Mouse (Mus musculus): ENCODE results near the gene Col5a1. TPM values are rescaled to one million over a fixed set of nuclear protein-coding genes. Genes with fewer than 3 reads are reported as not detected.

Gene Col5a1
- polyA plus RNA-seq, 1 experiment: 12.3 TPM

DNA sequence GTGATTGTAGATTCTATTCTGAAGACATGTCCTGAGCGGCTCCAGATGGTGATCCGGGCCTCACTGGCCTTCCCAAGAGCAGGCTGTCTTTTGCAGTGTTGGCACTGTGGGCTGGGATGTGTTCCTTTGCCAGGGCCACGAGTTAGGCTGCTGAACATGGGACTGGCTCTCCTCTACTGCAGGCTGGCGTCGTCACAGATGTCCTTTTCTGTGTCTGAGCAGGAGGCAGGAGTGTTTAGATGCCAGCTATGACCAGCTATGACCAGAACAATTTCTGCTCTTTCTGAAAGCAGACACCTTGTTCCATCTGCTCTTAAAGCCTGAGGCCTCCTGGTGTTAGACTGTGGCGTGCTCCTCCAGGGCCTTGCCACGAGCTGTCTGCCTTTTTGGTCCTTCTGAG is 31.9 kb downstream of the Col5a1 start:
- no peaks in the 10 kb centered on the region; the same call in 1 of the 2 replicates for H3K4me1 ChIP-seq (ENCODE audit: control insufficient read depth, insufficient read depth, insufficient read length, low read length)
- H3K4me3 ChIP-seq (ENCODE audit: low read depth, low read length): no peak overlapping the region
- H3K27ac ChIP-seq (ENCODE audit: insufficient read depth, low read depth, low read length): no peak overlapping the region; the same call in 1 of the 2 replicates
- H3K36me3 ChIP-seq (ENCODE audit: control insufficient read depth, insufficient read depth, low read length): no peaks in the 10 kb centered on the region
- 67% methylated on average over 7 of the region's 7 CpGs for WGBS
- H3K27me3 ChIP-seq (ENCODE audit: control insufficient read depth, insufficient read depth, low read length): no peaks in the 10 kb centered on the region
- TF ChIP-seq CTCF (IDR thresholded peaks at IDR 0.05; ENCODE audit: extremely low read depth, insufficient read length, insufficient replicate concordance, low read depth, low read length): no peak
- no peak for TF ChIP-seq POLR2A (IDR thresholded peaks at IDR 0.05; ENCODE audit: low read depth, low read length)

DNA sequence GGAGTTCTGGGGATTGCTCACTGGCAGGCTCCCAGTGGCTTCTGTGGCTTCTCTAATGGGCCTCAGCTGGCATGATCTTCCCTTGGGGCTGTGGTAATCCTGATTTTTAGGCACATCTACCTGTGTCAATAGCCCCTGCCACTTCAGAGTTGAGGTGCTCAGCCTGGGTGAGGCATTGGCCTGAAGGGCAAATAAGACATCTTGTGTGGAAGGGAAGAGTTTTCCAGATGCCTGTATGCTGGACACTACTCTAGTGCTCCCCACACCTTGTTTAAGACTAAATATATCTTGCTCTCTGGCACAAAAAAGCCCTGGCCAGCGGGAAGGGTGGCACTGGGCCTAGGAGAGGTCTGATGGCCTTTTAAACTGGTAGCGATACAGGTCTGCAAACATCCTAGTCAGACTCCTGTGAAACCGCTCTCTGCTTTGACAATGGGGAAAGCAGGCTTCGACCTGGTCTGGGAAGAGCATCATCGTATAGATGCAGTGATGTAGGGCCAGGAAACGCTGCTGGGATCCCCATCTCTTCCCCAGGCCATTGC is 33.2 kb downstream of the Col5a1 start:
- TF ChIP-seq POLR2A (IDR thresholded peaks at IDR 0.05; ENCODE audit: low read depth, low read length) (no peak), CTCF (IDR thresholded peaks at IDR 0.05; ENCODE audit: extremely low read depth, insufficient read length, insufficient replicate concordance, low read depth, low read length) (no peak)
- no peaks in the 10 kb centered on the region for H3K36me3 ChIP-seq (ENCODE audit: control insufficient read depth, insufficient read depth, low read length)
- WGBS: 81% methylated on average over 6 of the region's 6 CpGs
- H3K4me1 ChIP-seq (ENCODE audit: control insufficient read depth, insufficient read depth, insufficient read length, low read length): peaks cover 5% of the 10 kb centered on the region
- H3K27ac ChIP-seq (ENCODE audit: insufficient read depth, low read depth, low read length): no peak overlapping the region
- no peaks in the 10 kb centered on the region for H3K27me3 ChIP-seq (ENCODE audit: control insufficient read depth, insufficient read depth, low read length)
- no peak overlapping the region for H3K4me3 ChIP-seq (ENCODE audit: low read depth, low read length)

DNA sequence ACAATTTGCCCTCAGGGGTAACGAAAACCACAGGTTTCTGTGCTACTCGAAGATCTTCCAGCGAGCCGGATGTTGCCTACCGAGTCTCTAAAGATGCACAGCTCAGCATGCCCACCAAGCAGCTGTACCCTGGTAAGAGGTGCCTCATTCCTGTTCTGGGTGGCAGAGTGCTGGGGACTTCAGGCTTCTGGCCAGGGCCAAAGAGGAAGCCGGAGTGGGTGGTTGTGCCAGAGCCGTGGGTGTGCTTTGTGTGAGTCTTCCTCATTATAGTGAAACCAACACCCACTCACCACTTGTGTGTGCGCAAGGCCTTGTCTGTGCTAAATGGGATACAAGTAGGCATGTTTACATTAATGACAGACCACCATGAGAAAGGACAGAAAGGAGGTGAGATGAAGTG is 35.8 kb downstream of the Col5a1 start:
- H3K4me1 ChIP-seq (ENCODE audit: control insufficient read depth, insufficient read depth, insufficient read length, low read length): peaks cover 10% of the 10 kb centered on the region
- H3K27me3 ChIP-seq (ENCODE audit: control insufficient read depth, insufficient read depth, low read length): no peaks in the 10 kb centered on the region
- H3K27ac ChIP-seq (ENCODE audit: insufficient read depth, low read depth, low read length): no peak overlapping the region
- no peak for TF ChIP-seq CTCF (IDR thresholded peaks at IDR 0.05; ENCODE audit: extremely low read depth, insufficient read length, insufficient replicate concordance, low read depth, low read length)
- no peak for TF ChIP-seq POLR2A (IDR thresholded peaks at IDR 0.05; ENCODE audit: low read depth, low read length)
- WGBS: 81% methylated on average over 8 of the region's 8 CpGs
- no peaks in the 10 kb centered on the region for H3K36me3 ChIP-seq (ENCODE audit: control insufficient read depth, insufficient read depth, low read length)
- no peak overlapping the region for H3K4me3 ChIP-seq (ENCODE audit: low read depth, low read length)

DNA sequence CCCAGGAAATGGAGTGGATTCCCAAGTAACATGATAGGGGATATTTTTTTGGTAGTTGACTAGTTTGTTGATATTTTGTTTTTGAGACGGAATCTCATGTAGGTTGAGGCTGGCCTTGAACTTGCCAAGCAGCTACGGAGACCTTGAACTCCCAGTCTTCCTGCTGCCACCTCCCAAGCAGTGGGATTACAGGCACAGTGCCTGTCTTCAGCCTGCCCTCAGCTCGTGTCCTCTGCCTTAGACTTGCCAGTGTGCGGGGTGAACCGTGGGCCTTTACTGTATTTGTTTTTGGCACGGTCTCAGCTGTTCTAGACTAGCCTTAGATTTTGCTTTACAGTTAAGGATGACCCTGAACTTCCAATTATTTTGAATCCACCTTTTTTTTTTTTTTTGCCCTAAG is 37.5 kb downstream of the Col5a1 start:
- 66% methylated on average over 6 of the region's 6 CpGs for WGBS
- no peak for TF ChIP-seq POLR2A (IDR thresholded peaks at IDR 0.05; ENCODE audit: low read depth, low read length)
- TF ChIP-seq CTCF (IDR thresholded peaks at IDR 0.05; ENCODE audit: extremely low read depth, insufficient read length, insufficient replicate concordance, low read depth, low read length): no peak
- Histone ChIP-seq H3K27me3 (ENCODE audit: control insufficient read depth, insufficient read depth, low read length) (no peaks in the 10 kb centered on the region), H3K4me3 (ENCODE audit: low read depth, low read length) (no peak overlapping the region), H3K4me1 (ENCODE audit: control insufficient read depth, insufficient read depth, insufficient read length, low read length) (peaks cover 10% of the 10 kb centered on the region), H3K27ac (ENCODE audit: insufficient read depth, low read depth, low read length) (no peak overlapping the region), H3K36me3 (ENCODE audit: control insufficient read depth, insufficient read depth, low read length) (no peaks in the 10 kb centered on the region)

DNA sequence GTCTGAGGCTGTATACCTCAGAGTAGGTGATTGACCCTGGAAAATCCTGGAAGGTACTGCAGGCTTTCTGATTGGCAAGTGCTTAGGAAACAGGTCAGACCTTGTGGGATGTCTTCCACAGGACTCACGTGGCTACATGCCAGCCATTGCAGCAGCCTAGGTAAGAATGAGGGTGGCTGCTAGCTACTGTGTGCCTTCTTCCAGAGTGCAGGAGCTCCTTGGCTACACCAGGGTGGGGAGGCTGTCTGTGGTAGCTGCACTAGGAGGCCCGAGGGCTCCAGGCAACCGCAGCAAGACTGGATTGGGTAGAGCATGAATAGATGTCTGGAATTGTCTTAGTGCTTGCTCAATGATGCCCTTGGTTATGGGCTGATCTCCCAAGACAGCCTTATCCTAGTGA is 38.2 kb downstream of the Col5a1 start:
- peaks cover 10% of the 10 kb centered on the region for H3K4me1 ChIP-seq (ENCODE audit: control insufficient read depth, insufficient read depth, insufficient read length, low read length)
- TF ChIP-seq CTCF (IDR thresholded peaks at IDR 0.05; ENCODE audit: extremely low read depth, insufficient read length, insufficient replicate concordance, low read depth, low read length) (no peak), POLR2A (IDR thresholded peaks at IDR 0.05; ENCODE audit: low read depth, low read length) (no peak)
- WGBS: 67% methylated on average over 3 of the region's 3 CpGs
- no peaks in the 10 kb centered on the region for H3K36me3 ChIP-seq (ENCODE audit: control insufficient read depth, insufficient read depth, low read length)
- H3K27ac ChIP-seq (ENCODE audit: insufficient read depth, low read depth, low read length): no peak overlapping the region
- no peaks in the 10 kb centered on the region for H3K27me3 ChIP-seq (ENCODE audit: control insufficient read depth, insufficient read depth, low read length)
- H3K4me3 ChIP-seq (ENCODE audit: low read depth, low read length): no peak overlapping the region

DNA sequence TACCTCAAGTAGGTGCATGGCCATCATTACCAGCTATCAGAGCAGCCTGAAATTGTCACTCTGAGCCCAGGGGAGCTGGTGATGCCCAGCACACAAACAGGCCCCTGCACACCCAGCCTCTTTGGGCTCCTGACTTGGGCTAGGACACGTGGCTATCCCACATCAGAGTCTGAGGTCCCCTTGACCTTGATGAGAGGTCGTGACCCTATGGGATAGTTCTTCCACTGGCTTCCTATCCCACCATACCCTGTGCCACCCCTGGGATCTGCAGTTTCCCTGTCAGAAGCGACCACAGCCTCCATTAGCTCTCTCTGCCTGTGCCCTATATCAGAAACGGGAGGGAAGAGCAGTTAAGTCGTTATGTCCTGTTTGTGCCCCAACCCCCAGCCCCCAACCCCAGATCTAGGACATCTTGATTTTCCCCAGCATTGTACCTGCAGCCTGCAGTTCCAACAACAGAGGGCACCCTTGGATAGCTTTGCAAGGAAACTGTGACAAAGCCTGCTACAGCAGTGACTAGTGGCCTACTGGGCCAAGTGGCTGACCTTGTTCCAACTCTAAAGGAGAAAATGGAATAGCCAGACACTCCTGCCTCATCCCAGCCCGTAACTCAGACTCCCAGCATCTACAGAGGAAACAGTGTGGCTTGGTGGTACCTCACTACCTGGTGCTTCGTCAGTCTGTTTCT is 40.4 kb downstream of the Col5a1 start:
- H3K4me1 ChIP-seq (ENCODE audit: control insufficient read depth, insufficient read depth, insufficient read length, low read length): peaks cover 10% of the 10 kb centered on the region
- no peaks in the 10 kb centered on the region for H3K36me3 ChIP-seq (ENCODE audit: control insufficient read depth, insufficient read depth, low read length)
- H3K4me3 ChIP-seq (ENCODE audit: low read depth, low read length): no peak overlapping the region
- H3K27me3 ChIP-seq (ENCODE audit: control insufficient read depth, insufficient read depth, low read length): no peaks in the 10 kb centered on the region
- TF ChIP-seq CTCF (IDR thresholded peaks at IDR 0.05; ENCODE audit: extremely low read depth, insufficient read length, insufficient replicate concordance, low read depth, low read length) (peak; percentile 66; the same call in 1 of the 2 replicates), POLR2A (IDR thresholded peaks at IDR 0.05; ENCODE audit: low read depth, low read length) (no peak)
- no peak overlapping the region for H3K27ac ChIP-seq (ENCODE audit: insufficient read depth, low read depth, low read length)
- WGBS: 37% methylated on average over 7 of the region's 7 CpGs

DNA sequence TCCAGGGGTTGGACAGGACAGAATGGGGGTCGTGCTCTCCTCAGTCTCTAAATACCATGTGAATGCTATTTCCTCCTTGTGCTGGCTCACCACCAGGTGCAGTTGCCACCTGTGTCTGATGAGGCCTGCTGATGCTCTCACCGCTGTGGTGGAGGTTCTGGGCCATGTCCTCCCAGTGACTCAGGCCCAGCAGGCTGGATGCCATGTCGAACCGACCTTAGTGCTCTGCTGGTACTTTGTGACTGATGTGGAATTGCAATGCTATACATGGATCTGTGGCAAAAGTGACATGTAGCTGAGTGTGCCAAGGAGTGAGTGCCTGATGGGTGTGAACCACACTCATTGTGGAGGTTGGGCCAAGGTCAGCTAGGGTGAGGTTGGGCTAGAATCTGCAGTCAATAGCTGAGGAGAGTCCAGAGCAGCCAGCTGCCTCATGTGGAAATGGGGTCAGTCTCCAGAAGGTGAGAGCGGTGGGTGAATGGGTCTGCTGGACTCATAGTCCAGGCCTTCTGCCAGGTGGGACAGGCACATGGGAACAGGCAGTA is 44.3 kb downstream of the Col5a1 start:
- Histone ChIP-seq H3K4me1 (ENCODE audit: control insufficient read depth, insufficient read depth, insufficient read length, low read length) (no peaks in the 10 kb centered on the region; the same call in 1 of the 2 replicates), H3K27me3 (ENCODE audit: control insufficient read depth, insufficient read depth, low read length) (no peaks in the 10 kb centered on the region), H3K27ac (ENCODE audit: insufficient read depth, low read depth, low read length) (no peak overlapping the region), H3K4me3 (ENCODE audit: low read depth, low read length) (no peak overlapping the region), H3K36me3 (ENCODE audit: control insufficient read depth, insufficient read depth, low read length) (no peaks in the 10 kb centered on the region)
- TF ChIP-seq CTCF (IDR thresholded peaks at IDR 0.05; ENCODE audit: extremely low read depth, insufficient read length, insufficient replicate concordance, low read depth, low read length) (no peak), POLR2A (IDR thresholded peaks at IDR 0.05; ENCODE audit: low read depth, low read length) (no peak)
- WGBS: 66% methylated on average over 5 of the region's 5 CpGs

Data from small intestine, adult 2 months (tissue).